Mouse (Mus musculus): ENCODE measurements around the gene Tmem238l.

Gene Tmem238l

DNA sequence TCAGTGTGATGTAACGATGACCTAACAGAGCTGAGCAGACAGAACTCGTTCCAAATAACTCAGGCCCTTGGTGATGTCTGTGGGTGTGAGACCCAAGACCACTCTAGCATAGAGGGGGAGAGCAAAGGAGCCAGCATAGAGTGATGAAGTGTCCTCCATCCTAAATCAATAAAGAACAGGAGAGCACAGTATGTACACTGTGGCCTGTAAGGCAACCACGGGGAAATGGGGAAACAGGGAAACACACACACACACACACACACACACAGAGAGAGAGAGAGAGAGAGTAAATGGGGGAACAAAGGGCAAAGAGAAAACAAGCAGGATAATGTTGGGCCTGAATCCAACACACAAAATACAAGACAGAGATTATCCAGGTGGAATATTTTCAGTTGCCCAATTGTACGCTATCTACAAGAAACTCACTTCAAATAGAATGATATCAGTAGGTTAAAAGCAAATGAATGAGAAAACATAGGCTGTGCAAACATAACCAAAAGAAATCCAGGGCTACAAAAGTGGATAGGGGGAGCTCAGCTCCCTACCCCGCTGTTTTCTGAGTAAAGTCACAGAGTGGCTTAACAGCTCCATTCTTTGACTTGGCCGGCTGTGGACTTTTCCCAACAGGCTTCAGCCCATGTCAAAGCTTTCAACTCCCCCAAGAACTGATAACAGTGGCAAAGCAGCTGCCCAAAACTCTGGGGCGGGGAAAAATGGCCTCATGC is 19.3 kb downstream of the Tmem238l start:
- in situ Hi-C loops (cut with MboI, MseI), result no loop called here

DNA sequence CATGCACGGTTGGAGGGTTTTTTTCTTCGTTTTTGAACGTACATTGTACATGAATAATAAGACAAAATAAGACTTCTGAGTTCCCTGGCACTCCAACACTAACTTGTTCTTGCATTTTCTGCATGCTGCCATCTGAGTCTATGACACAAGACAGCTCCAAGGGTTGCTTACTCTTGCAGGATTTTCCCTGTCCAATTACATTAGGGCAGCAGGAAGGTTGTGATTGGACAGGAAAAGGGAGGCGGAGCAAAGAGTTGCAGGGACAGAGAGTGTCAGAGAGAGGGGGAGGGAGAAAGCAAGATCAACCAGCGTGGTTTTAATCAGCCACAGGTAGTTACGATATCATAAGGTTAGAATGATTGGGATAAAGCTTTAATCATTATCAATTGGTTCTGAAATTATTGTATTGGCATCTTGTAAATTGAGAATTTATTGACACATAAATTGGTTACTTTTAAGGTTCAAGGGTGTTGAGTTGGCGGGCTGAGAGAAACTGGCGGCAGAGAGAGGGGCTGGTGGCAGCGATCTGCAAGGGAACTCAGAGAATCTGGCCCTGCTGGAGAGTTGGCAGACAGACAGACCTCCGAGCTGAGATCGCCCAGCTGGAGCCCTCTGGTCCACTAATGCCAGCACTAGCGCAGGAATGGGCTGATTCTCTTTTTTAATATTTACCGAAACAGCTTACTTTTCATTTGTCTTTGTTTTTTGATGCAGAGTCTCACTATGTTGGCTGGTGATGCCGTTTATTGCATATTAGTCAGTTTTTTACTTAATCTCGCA is 25.1 kb downstream of the Tmem238l start:
- in situ Hi-C loops (cut with MboI, MseI), result loop anchor here (5.0 kb wide), 1 partner anchor 74 kb away; no protein-coding TSS in a partner anchor

DNA sequence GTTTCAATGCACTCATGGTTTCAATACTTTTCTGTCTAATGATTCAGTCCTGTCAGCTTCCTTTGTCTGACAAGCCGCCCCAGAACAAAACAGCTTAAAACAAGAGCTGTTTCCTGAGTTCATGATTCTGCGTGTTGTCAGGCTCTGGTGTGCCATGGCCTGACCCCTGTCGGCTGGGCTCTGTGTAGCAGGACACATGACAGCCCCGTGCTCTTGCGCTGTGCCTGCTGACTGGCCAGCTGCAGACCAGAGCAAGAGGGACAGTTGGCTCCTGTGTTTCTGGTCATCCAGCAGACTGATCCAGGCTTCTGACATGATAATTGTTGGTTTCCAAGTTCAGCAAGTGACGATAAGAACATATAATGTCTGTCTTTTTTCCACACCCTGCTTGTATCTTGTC is 26.4 kb downstream of the Tmem238l start:
- in situ Hi-C loops (cut with MboI, MseI), result loop anchor here (5.0 kb wide), 1 partner anchor 75 kb away; no protein-coding TSS in a partner anchor

DNA sequence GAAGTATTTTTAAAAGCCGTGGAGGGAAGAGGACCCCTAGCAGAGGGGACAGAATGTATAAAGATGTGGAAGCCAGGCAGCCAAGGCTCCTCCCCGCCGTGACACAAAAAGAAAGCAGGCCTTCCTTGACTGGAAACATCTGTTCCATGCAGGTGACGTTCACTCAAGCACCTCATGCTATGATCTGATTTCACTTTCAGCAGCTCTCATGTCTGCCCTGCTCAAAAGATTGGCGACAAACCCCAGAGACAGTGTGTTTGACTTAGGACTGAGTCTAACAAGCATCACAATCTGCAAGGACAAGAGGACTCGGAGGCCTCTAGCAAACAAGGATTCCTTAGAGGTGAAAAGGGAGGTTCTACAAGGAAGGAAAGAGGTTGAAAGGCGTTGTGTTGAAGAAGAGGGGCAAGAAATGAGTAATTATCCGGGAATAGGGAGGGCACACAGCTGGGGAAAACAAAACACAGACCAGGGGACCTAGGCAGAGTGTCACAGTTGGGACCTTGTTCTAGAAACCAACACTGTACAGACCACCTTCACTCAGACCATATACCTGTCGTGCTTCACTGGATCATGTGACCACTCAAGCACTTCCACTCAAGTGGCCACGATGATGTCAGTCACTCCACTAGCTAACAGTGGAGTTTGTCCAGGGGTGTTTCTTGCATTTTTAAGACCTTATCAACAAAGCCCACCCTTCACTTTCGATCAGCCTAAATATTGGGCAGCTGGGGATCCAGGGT is 27.2 kb downstream of the Tmem238l start:
- in situ Hi-C loops (cut with MboI, MseI), result loop anchor here (5.0 kb wide), 1 partner anchor 76 kb away; no protein-coding TSS in a partner anchor

DNA sequence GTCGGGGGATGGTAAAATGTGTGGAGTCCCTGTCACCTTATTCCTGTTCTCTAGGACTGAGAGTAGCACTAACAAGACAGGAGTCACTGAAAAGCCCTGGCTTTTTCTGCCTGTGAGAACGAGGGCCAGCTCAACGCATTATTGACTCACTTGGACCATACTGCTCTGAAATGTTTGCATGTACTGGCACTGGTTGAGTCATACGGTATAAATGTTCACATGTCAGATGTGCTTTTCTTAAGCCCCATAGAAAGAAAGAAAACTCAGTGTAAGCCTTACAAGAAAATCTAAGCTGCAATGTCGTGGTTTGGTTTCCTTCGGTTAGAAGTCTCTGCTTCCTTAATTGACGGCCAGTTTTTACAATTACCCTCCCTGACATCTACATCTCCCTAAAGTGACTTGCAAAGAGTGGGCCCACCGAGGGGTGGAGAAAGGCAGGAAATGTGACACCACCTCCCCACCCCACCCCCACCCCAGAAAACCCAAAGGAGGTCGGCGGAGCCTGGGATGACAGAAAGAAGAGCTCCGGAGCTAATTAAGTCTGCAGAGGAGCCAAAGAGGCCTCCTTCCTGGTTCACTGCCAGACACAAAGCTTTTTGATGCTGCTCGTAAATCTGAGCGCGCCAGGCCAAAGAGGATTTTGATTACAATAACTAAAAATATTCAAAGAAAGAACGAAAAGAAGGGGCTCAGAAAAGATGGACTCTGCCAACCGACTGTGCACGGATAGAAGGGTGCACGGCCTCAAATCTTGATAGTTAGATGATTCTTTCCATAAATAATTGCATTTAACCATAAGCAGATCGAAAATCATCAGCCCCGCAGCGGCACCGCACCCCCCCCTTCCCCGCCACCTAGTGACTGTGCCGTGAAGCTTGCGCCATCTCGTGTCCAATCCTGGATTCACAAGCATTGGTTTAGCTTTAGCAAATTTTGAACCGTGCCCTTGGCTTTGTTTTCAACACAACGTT is 28.0 kb downstream of the Tmem238l start:
- in situ Hi-C loops (cut with MboI, MseI), result loop anchor here (5.0 kb wide), 1 partner anchor 77 kb away; no protein-coding TSS in a partner anchor

DNA sequence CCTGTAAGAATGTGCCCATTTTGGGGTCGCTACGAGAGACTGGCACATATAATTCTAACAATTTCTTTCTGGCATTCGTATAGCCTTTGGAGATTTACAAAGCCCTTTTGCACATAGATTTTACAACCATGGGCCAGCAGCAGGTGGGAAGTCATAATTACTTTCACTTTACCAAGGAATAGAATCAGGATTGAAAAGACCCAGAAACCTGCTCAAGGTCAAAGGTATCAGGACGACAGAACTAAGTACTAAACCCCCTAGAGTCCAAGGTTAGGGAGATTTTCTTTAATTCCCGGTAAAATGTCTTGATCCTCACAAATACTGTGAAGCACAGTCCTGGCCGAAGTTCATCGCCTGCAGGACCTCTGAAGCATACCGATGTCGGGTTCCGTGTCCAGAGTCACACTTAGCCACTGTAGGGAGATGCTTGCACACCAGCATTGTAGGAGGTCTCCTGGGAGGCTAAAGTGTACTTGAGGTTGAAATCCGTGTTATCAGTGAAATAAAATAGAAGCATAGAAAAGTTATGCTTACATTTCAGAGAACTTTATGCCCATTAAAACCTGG is 28.8 kb downstream of the Tmem238l start:
- in situ Hi-C loops (cut with MboI, MseI), result no loop called here

DNA sequence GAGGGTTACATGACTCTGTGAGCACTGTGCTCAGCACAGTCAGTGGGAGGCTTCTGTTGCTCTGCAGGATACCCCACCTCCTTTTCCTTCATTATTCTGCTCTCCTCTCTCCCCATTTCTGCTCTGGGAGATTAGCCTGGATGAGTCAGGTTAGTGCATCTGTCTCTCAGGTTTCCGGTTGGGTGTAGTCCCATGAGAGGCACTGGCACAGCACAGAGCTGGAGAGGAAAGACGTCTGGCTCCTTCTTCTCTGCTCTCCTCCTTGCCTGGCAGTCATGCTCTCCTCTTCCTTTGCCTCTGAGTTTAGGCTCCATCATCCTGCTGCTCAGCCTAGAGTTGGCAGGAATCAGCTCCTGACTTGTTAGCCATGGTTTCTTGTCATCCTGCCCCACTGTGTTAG is 35.7 kb downstream of the Tmem238l start:
- in situ Hi-C loops (cut with MboI, MseI), result loop anchor here in 1 of 2 experiments (10.0 kb wide), 1 partner anchor 353 kb away; no protein-coding TSS in a partner anchor

DNA sequence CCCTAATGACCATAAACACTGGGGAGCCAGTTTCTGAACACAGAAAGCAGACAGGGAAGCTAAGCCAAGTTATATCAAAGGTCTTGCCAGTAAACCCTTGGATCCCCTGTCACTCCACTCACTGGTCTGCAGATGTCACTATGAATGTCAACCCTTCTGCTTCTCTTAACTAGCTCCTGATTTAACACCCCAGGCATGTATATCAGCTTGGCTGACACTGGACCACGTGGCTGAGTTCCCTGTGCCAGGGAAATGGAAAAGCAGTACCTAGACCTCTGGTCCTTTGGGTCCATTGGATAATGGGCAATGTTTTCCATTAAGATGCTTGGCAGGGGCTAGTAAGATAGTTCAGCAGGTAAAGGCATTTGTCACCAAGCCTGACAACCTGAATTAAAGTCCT is 37.2 kb downstream of the Tmem238l start:
- in situ Hi-C loops (cut with MboI, MseI), result loop anchor here in 1 of 2 experiments (10.0 kb wide), 1 partner anchor 351 kb away; no protein-coding TSS in a partner anchor

DNA sequence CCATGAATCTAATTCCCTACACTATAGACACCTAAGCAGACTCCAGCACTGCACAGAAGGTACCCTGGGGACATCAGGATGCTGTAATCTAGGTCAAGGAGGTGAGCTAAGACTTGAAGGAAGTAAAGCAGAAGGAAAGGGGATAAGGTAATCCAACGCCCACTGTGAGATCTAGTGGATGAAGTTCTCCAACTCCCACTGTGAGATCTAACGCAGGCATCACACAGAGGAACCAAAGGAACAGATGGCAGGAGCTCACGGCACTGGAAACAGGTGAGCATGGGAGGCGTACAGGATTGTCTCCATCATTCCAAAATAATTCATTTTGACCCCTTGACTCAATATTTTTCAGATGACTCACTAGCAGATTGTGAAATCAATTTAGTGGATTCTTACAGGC is 40.0 kb downstream of the Tmem238l start:
- in situ Hi-C loops (cut with MboI, MseI), result loop anchor here in 1 of 2 experiments (10.0 kb wide), 1 partner anchor 348 kb away; no protein-coding TSS in a partner anchor

DNA sequence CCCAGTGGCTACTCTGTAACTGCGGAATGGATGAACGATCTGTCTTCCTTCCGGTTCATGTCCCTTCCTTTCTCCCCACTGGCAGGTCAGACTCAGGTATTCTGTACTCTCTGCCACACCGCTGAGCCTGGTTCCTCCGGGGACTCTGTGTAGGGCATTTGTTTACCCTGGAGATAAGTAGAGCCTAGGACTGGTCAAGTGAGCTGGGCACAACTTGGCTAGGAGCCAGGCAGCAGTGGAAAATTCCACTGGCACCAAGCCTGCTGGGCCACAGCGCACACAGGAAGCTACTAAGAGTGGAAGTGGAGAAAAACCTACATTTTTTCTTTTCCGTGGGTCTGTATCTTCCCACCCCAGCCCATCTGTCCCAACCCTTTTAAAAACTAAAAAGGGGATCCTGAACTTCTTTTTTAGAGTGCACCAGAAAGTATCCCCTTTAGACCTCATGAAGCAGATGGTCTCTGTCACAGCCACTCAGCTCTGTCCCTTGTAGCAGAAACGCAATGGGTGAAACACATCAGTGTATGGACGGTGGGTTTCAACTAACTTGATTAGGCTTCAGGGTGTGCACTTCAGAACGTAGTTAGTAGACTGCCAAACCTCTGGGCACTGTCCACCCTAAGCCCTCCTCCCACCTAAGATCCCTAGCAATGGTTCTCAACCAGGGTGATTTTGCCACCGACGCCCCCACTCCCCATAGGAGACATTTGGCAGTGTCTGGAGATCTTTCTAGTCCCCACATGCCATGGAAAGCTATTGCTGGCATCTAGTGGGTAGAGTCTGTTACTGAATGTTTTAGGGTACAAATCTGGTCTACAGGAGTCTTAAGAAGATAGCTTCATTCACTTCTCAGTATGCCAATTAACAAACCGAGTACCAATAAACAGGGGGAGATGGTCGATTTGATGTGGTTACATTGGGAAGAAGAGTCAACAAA is 42.3 kb downstream of the Tmem238l start:
- in situ Hi-C loops (cut with MboI, MseI), result loop anchor here in 1 of 2 experiments (10.0 kb wide), 1 partner anchor 346 kb away; no protein-coding TSS in a partner anchor

DNA sequence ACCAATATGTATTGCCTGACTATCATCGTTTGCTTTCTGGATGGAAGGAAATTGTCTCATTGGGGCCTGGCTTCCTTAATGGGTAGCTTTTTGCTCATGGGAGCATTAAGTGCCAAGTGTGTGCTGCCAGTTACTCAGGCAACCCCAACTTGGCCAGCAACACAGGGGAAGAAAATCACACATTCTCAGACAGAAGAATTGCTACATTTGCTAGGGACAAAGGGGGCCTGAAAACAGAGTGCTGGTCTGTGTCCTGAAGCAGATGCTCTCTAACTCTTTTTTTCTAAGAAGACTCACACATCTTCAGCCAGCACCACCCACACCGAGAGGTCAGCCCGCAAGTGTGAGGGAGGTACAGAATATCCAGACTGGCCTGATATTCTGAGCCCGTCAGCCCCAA is 44.2 kb downstream of the Tmem238l start:
- in situ Hi-C loops (cut with MboI, MseI), result loop anchor here (10.0 kb wide), 2 partner anchors 644 to 876 kb away; no protein-coding TSS in a partner anchor

DNA sequence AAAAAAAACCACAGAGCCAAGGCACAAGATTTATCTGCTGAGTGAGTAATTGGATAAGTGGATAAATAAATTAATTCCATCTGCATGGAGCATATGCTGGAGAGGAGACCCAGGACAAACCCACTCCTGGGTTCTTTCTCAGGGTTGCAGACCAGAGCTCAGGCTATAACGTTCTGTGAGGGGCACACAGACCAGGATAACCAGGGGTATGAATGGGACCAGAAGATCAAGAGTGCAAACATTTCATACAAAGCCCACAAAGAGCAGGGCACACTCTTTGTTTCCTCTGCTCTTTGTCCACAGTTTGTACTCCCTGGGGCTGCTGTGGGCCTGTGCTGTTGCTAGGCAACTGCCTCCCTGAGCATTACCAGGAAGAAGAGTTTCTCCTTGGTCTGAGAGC is 45.3 kb downstream of the Tmem238l start:
- in situ Hi-C loops (cut with MboI, MseI), result loop anchor here (10.0 kb wide), 2 partner anchors 643 to 877 kb away; no protein-coding TSS in a partner anchor

DNA sequence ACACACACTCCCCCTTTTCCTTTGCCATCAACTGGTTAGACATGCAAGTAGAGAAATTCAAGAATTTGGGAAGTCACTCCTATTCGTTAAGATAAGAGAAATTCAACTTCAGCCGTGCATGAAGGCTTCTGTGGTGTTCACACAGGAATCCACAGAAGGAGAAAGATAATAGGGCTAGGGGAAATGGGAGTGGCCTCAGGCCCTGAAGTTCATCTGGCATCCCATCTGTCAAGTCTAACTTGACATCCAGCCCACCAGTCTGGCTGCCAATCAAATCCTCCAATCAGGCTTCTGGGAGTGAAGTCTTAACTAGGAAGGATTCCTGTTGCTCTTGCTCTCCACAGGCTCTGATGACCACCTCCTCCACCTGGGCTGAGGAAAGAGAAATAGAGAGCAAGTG is 46.5 kb downstream of the Tmem238l start:
- in situ Hi-C loops (cut with MboI, MseI), result loop anchor here (10.0 kb wide), 2 partner anchors 642 to 878 kb away; no protein-coding TSS in a partner anchor

DNA sequence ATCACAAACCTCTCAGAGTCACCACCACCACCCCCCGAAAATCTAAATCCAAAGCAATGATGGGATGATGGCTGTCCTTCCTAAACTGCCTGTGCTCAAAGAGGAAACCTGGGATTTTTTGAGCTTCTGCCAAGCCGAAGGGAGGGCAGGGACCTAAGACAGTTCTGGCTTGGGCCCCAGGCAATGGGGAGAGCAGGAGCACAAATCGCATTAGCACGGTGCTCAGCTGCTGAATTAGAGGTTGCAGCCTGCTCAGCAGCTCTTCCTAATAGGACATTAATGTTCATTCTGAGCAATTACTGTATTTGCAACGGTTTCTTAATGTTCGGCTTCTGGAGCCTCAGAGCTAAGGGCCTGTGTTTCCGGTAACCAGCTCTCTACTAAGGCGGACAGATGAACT is 51.5 kb downstream of the Tmem238l start:
- in situ Hi-C loops (cut with MboI, MseI), result loop anchor here (10.0 kb wide), 2 partner anchors 637 to 883 kb away; no protein-coding TSS in a partner anchor

DNA sequence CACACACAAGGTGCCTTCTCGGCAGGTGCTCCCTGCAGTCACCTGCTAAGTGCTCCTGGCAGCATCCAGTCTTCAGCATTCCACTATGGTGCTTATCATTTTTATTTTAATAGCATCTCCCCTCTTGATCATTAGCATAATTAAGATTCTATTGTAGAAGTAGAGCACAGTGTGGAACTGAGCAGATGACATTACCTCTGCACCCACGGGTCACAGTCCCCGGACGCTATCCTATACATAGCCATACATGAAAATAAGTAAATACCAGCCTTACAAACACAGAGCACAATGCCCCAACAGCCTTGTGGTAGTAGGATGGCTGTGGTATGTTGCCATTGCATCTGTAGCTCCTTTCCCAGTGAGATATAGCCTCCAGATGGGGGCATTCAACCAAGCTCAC is 52.1 kb downstream of the Tmem238l start:
- in situ Hi-C loops (cut with MboI, MseI), result loop anchor here (10.0 kb wide), 2 partner anchors 636 to 884 kb away; no protein-coding TSS in a partner anchor

DNA sequence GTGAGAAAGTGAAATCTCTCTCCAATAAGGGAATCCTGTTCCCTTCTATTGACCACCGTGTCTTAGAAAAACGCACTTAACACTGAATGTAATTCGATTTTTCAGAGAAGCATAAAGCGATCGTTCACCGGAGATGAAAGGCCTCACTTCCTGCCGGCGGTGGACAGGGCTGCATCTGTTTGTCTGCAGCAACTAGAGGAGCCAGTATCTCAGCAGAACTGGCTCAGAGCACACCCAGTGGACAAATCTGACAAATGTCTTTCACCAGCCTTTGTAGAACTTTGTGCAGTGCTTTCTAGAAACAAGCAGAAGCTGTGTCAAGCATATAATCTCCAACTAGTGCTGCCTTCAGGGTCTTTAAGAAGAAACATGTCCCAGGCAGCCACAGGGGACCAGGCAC is 54.0 kb downstream of the Tmem238l start:
- in situ Hi-C loops (cut with MboI, MseI), result loop anchor here (5.0 to 10.0 kb wide), 3 partner anchors 88 to 364 kb away; no protein-coding TSS in a partner anchor

DNA sequence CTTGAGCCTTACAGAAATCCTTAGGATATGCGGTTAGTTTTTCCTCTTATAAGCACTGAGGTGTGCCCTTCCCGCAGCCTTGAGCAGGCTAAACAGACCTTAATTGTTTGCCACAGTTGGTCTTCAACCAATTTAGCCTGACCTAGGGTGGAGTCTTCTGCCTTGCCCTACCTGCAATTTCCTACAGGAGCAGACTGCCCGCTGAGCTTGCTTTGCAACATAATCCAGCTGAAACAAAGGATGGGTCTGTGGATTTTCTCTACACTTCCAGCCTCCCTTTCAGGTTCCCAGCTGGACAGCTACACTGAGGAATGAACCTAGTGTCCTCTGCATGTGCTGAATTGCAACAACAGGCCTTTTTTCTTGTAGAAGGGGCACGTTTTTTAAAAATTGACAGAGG is 55.2 kb downstream of the Tmem238l start:
- in situ Hi-C loops (cut with MboI, MseI), result loop anchor here (5.0 to 10.0 kb wide), 3 partner anchors 89 to 363 kb away; no protein-coding TSS in a partner anchor

All from T-helper 17 cell (primary cell).